Mouse (Mus musculus) myocyte (in vitro differentiated cells): ENCODE measurements around the gene Tor4a. TPM values are rescaled to one million over a fixed set of nuclear protein-coding genes. Genes with fewer than 3 reads are reported as not detected.

ENCODE experiments used
- H3K27me3 ChIP-seq: one replicate; pipeline ENCODE4 v1.6.1; 2011; ENCODE audit not compliant: control insufficient read depth, insufficient read depth, insufficient read length
- H3K36me3 ChIP-seq: one replicate; pipeline ENCODE4 v1.6.1; 2011; ENCODE audit not compliant: control insufficient read depth, insufficient read depth
- H3K4me2 ChIP-seq: one replicate; pipeline ENCODE4 v1.6.1; 2011; ENCODE audit warnings: low read depth, control low read depth
- H3K4me3 ChIP-seq: one replicate; pipeline ENCODE4 v1.5.1; 2011; ENCODE audit warnings: mild to moderate bottlenecking, control low read depth, moderate library complexity
- H3K79me2 ChIP-seq: one replicate; pipeline ENCODE4 v1.6.1; 2011; ENCODE audit not compliant: control insufficient read depth, insufficient read depth
- H3ac ChIP-seq: one replicate; pipeline ENCODE4 v1.6.1; 2011; ENCODE audit not compliant: control insufficient read depth, insufficient read length
- CEBPB ChIP-seq: IDR thresholded peaks from 2 replicates; pipeline ENCODE4 v1.6.1; 2011; ENCODE audit warnings: mild to moderate bottlenecking, moderate library complexity; ENCODE audit not compliant: poor library complexity, insufficient read depth, severe bottlenecking
- E2F4 ChIP-seq: IDR thresholded peaks from one replicate; pipeline ENCODE4 v1.6.1; 2011; ENCODE audit warnings: mild to moderate bottlenecking, control low read depth, moderate library complexity; ENCODE audit not compliant: insufficient read depth
- MAX ChIP-seq: IDR thresholded peaks from one replicate; pipeline ENCODE4 v1.6.1; 2011; ENCODE audit warnings: low read depth, mild to moderate bottlenecking, control low read depth
- MYOD1 ChIP-seq, 3 experiments: IDR thresholded peaks; one replicate each; pipeline ENCODE4 v1.6.1; 2011; ENCODE audit warnings: control low read depth in 2 of 3, low read depth in 2 of 3, mild to moderate bottlenecking in 2 of 3, moderate library complexity in 1 of 3; ENCODE audit not compliant: insufficient read length in 2 of 3, control insufficient read depth in 1 of 3
- MYOG ChIP-seq, 3 experiments: IDR thresholded peaks; one replicate each; pipeline ENCODE4 v1.6.1; 2011; ENCODE audit warnings: control low read depth in 2 of 3, low read depth in 2 of 3, mild to moderate bottlenecking in 2 of 3; ENCODE audit not compliant: insufficient read length in 2 of 3, control insufficient read depth in 1 of 3, insufficient read depth in 1 of 3
- POLR2A ChIP-seq: IDR thresholded peaks from one replicate; pipeline ENCODE4 v1.6.1; 2011; ENCODE audit warnings: low read depth, mild to moderate bottlenecking, control low read depth, moderate library complexity; ENCODE audit not compliant: insufficient read length
- POLR2AphosphoS2 ChIP-seq: IDR thresholded peaks from one replicate; pipeline ENCODE4 v1.6.1; 2011; ENCODE audit warnings: low read depth, control low read depth; ENCODE audit not compliant: insufficient read length
- REST ChIP-seq: IDR thresholded peaks from one replicate; pipeline ENCODE4 v1.6.1; 2011; ENCODE audit warnings: mild to moderate bottlenecking, control low read depth, moderate library complexity; ENCODE audit not compliant: insufficient read depth, insufficient read length
- SRF ChIP-seq: IDR thresholded peaks from one replicate; pipeline ENCODE4 v1.6.1; 2011; ENCODE audit warnings: low read depth; ENCODE audit not compliant: control insufficient read depth, insufficient read length
- TCF12 ChIP-seq: IDR thresholded peaks from one replicate; pipeline ENCODE4 v1.6.1; 2011; ENCODE audit warnings: mild to moderate bottlenecking, control low read depth; ENCODE audit not compliant: poor library complexity, insufficient read depth, severe bottlenecking
- TCF3 ChIP-seq: IDR thresholded peaks from one replicate; pipeline ENCODE4 v1.6.1; 2011; ENCODE audit warnings: low read depth, control low read depth; ENCODE audit not compliant: insufficient read length
- USF1 ChIP-seq: IDR thresholded peaks from one replicate; pipeline ENCODE4 v1.6.1; 2011; ENCODE audit warnings: low read depth, mild to moderate bottlenecking, control low read depth, moderate library complexity
- polyA plus RNA-seq: library from polyadenylated mRNA; unstranded; fragments of >200 nt; fragmentation: generic; extraction: Trizol; gene quantifications from one replicate; pipeline ENCODE4 v1.2.1, GENCODE M21; 2012; ENCODE audit warnings: missing spikeins

Tor4a gene
- polyA plus RNA-seq, 1 experiment: 9.2 TPM

DNA sequence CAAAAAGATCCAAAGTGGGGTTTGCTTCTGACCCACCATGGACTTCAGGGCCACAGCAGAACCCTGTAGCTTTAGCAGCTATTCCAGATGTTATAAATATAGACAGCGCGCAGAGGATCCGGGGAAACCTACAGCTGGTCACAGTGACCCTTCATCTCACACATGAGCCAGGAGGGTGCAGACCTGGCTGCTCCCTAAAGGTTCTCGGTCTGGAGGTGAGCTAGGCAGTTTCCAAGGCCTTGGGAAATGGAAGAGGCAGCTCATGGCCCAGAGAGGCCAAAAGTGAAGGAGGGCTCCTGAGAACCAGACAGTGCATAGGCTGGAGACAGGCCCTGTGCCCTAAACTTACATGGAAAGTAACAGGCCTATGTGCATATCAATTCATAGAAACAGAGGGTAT is 22.9 kb downstream of the Tor4a start:
- TF ChIP-seq REST: no peak
- TF ChIP-seq E2F4: no peak
- no peak for TF ChIP-seq POLR2A
- no peak for TF ChIP-seq MYOD1 (IDR thresholded peaks at IDR 0.05; ENCODE audit: control insufficient read depth in 1 of 3, insufficient read length in 2 of 3, low read depth in 2 of 3)
- TF ChIP-seq POLR2AphosphoS2: no peak
- TF ChIP-seq CEBPB: no peak
- no peak for TF ChIP-seq SRF
- TF ChIP-seq MAX: no peak
- no peak for TF ChIP-seq TCF3
- no peak for TF ChIP-seq TCF12
- TF ChIP-seq USF1: no peak
- TF ChIP-seq MYOG (IDR thresholded peaks at IDR 0.05; ENCODE audit: control insufficient read depth in 1 of 3, insufficient read depth in 1 of 3, insufficient read length in 2 of 3, low read depth in 2 of 3): no peak
- no peaks in the 10 kb centered on the region for H3K27me3 ChIP-seq
- H3K79me2 ChIP-seq: no peaks in the 10 kb centered on the region
- H3K36me3 ChIP-seq: no peaks in the 10 kb centered on the region
- no peak overlapping the region for H3ac ChIP-seq
- no peak overlapping the region for H3K4me2 ChIP-seq
- H3K4me3 ChIP-seq: no peak overlapping the region

GRCm38 (mm10) chr2:25172629-25173028 is 24.1 kb downstream of the Tor4a start:
- Histone ChIP-seq H3K79me2 (no peaks in the 10 kb centered on the region), H3K27me3 (no peaks in the 10 kb centered on the region), H3ac (no peak overlapping the region), H3K4me3 (no peak overlapping the region), H3K36me3 (no peaks in the 10 kb centered on the region), H3K4me2 (peak overlapping the region; percentile 39)
- TF ChIP-seq CEBPB (peak; percentile 49; the same call in 1 of the 2 replicates), MYOD1 (IDR thresholded peaks at IDR 0.05; ENCODE audit: control insufficient read depth in 1 of 3, insufficient read length in 2 of 3, low read depth in 2 of 3) (no peak)

- TF ChIP-seq MYOG (IDR thresholded peaks at IDR 0.05; ENCODE audit: control insufficient read depth in 1 of 3, insufficient read depth in 1 of 3, insufficient read length in 2 of 3, low read depth in 2 of 3) (no peak), REST (no peak), E2F4 (no peak), MYOD1 (IDR thresholded peaks at IDR 0.05; ENCODE audit: control insufficient read depth in 1 of 3, insufficient read length in 2 of 3, low read depth in 2 of 3) (no peak), USF1 (no peak), POLR2A (no peak), POLR2AphosphoS2 (no peak), CEBPB (no peak), SRF (no peak), TCF12 (no peak), MAX (no peak), TCF3 (no peak)
- H3K4me3 ChIP-seq: no peak overlapping the region
- H3K4me2 ChIP-seq: no peak overlapping the region
- no peaks in the 10 kb centered on the region for H3K27me3 ChIP-seq
- no peaks in the 10 kb centered on the region for H3K36me3 ChIP-seq
- no peak overlapping the region for H3ac ChIP-seq
- H3K79me2 ChIP-seq: no peaks in the 10 kb centered on the region
These were observed 24.9 kb downstream of the Tor4a start for GRCm38 (mm10) chr2:25171769-25172153.

GRCm38 (mm10) chr2:25171101-25171768 is 25.5 kb downstream of the Tor4a start:
- Histone ChIP-seq H3K4me3 (no peak overlapping the region), H3K27me3 (no peaks in the 10 kb centered on the region), H3K4me2 (no peak overlapping the region)

DNA sequence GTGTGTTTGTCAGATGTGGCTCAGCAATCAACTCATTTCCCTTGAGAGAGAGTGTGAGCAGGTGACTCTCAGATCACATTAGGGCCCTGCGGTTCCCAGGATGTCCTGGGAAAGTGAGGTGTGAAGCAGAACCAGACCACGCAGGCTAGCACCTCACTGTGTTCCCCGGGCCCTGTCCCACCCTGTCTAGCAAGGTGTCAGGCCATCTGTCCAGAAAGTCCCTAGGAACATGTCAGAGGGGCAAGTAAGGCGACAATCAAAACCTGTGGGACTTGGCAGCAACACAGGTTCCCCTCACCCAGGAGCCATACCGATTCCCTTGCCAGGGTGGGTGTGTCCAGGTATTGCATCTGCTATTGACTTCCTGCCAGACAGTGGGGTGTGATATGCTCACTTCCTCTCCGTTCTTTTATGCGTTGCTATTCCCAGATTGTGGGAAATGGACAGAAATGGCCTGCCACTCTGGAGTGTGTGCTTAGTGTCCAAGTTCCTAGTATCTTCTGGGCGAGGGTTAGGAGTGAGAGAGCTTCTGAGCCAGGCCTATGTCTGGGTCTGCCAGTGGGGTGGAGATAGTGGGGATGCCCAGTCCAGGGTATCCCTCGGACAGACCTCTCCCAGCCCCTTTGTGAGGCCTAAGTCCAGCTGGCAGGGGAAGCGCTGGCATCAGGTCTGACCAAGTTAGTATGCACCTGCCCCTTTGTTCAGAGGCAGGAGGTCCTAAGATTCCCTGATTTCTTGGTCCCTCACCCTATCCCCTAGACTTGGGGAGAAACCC is 26.2 kb downstream of the Tor4a start:
- Histone ChIP-seq H3K27me3 (no peaks in the 10 kb centered on the region), H3K4me3 (no peak overlapping the region), H3K4me2 (no peak overlapping the region), H3ac (no peak overlapping the region), H3K79me2 (no peaks in the 10 kb centered on the region), H3K36me3 (no peaks in the 10 kb centered on the region)
- TF ChIP-seq MYOD1 (IDR thresholded peaks at IDR 0.05; ENCODE audit: control insufficient read depth in 1 of 3, insufficient read length in 2 of 3, low read depth in 2 of 3) (no peak), CEBPB (no peak), USF1 (no peak), MYOG (IDR thresholded peaks at IDR 0.05; ENCODE audit: control insufficient read depth in 1 of 3, insufficient read depth in 1 of 3, insufficient read length in 2 of 3, low read depth in 2 of 3) (no peak), TCF12 (no peak), POLR2AphosphoS2 (no peak), MAX (no peak), SRF (no peak), POLR2A (no peak), TCF3 (no peak), E2F4 (no peak), REST (no peak)

More at GRCm38 (mm10) chr2:25171101-25171768, 25.5 kb downstream of the Tor4a start:
- no peaks in the 10 kb centered on the region for H3K36me3 ChIP-seq
- no peaks in the 10 kb centered on the region for H3K79me2 ChIP-seq
- TF ChIP-seq TCF3 (no peak), MYOD1 (IDR thresholded peaks at IDR 0.05; ENCODE audit: control insufficient read depth in 1 of 3, insufficient read length in 2 of 3, low read depth in 2 of 3) (peak in 1 of 3 experiments; percentile 31)
- H3ac ChIP-seq: no peak overlapping the region
